Mouse (Mus musculus) adrenal gland, postnatal 25 days (tissue): ENCODE data around the gene Crebl2. TPM values are rescaled to one million over a fixed set of nuclear protein-coding genes. Genes with fewer than 3 reads are reported as not detected.

Experiments used
- DNase-seq: peaks from one replicate; pipeline ENCODE4 v3.0.0; 2021; ENCODE audit warnings: mixed read lengths
- total RNA-seq: library from RNA; stranded (reverse); gene quantifications from 2 replicates; pipeline ENCODE4 v1.2.3, GENCODE M21; 2021

Crebl2 gene
- total RNA-seq, 1 experiment from 2014 or later: 33.9 TPM

DNA sequence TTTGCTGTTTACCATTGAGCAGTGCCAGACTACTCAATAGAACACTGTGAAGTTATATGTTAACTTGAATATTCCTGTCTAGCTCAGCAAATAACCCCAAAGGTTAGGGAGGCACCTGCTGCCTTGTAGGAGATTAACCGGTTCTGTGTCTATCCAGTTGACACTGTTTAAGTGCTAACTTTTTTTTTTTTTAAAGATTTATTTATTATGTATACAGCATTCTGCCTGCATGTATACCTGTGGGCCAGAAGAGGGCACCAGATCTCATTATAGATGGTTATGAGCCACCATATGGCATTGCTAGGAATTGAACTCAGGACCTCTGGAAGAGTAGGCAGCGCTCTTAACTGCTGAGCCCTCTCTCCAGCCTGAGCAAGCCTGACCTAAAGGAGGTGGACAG lies 43.1 kb downstream of the Crebl2 start:
- no peak for DNase-seq

DNA sequence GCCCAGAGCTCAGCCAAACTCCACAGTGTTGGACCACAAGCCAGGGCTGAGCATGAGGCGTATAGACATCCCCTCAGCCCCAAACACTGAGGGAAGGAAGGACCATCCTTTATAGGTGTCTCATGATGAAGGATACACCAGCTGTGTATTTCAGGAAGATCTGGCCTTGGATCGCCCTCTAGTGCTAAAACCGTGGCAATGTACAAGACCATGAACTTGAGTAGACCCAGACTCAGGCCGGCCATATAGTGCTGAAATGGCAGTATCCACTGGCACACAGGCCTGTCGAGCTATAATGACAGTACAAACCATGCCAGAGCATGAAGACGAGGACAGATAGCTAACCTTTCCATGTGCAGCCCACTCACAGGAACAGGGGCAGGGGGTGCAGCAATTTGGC lies 46.8 kb downstream of the Crebl2 start:
- DNase-seq: no peak

DNA sequence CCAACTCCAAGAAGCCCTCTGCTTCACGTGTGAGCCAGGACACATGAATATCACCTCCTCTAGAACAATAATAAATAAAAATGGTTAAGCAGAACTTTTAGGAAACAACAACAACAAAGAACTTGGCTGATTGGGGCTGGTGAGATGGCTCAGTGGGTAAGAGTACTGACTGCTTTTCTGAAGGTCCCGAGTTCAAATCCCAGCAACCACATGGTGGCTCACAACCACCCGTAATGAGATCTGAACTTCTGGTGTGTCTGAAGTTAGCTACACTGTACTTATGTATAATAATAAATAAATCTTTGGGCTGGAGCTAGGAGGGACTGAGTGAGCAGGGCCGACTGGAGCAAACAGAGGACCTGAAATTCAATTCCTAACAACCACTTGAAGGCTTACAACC lies 47.3 kb downstream of the Crebl2 start:
- DNase-seq: no peak

DNA sequence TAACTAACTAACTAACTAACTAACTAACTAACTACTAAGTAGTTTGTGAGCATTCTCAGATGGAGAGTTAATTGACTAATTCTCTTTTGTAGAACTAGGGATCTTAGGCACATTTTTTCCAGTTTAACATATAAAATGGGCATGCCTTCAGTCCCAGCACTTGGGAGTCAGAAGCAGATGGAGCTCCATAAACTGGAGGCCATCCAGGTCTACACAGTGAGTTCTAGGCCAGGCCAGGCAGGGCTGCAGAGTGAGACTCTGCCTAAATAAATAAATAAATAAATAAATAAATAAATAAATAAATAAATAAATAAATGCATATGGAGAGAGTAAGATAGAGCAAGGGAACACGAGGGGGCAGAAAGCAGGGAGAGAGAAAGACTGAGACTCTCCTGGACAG lies 47.9 kb downstream of the Crebl2 start:
- no peak for DNase-seq

DNA sequence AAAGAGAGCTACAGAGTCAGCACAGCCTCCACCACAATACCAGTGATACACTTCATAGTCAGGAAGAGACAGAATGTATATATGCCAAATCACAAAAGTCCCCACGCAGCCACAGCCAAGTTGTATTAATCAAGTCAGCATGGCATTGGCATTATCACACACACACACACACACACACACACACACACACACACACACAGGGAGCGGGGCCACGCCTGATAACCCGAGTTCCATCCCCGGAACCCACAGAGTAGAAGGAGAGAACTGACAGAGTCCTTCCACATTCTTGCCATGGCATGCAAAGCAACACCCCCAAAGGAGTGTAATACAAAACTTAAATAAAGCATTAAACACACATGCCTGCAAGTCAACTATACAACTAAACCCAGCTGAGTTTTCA lies 49.6 kb downstream of the Crebl2 start:
- no peak for DNase-seq

DNA sequence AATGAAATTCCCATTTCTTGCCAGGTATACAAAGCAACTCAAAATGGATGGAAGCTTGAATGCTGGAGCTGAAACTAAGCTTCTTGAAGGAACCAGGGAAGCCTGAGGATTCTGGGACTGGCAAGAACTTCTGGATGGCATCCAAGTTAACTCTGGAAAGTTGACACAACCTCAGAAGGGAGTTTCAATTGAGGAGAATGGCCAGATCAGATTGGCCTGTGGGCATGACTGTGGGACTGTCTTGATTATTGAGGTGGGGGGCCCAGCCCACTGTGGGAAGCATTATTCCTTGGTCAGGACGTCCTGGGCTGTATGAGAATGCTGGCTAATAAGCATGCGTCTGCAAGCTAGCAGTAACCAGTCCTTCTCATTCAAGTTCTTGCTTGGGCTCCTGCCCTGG lies 50.1 kb downstream of the Crebl2 start:
- no peak for DNase-seq

DNA sequence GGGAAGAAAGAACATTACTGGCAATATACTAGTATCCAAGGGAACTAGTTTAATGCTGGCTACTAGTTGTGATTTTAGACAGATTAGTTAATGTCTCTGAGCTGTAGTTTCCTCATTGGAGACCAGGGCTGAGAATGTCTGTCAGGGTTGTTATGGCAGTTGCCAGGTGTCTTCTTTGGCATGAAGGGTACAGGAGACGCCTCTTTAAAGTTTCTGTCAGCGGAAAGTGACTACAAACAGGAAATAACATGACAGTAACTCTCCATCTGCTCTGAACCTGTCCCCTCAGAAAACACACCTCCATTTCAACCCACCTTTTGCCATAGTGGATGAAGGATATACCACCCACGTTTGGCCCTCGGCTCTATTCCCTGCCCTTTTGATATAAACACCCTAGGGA lies 53.7 kb downstream of the Crebl2 start:
- DNase-seq: no peak

DNA sequence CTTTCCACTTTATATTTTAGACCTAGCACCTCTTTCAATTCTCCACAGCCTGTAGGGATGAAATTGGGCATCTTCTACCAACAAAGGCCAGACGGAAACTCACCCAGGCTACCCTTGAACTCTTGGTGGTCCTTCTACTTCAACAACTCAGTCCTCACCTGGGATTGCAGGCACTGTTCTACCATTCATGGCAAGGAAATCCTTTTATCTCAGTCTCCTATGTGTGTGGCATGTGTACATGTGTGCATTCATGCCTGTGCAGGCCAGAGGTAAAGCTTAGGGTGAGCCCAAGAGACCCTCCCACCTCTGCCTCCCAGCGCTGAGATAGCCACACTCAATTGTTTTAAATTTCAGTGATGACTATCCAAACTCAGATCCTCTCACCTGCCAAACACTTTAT lies 55.6 kb downstream of the Crebl2 start:
- DNase-seq: no peak

DNA sequence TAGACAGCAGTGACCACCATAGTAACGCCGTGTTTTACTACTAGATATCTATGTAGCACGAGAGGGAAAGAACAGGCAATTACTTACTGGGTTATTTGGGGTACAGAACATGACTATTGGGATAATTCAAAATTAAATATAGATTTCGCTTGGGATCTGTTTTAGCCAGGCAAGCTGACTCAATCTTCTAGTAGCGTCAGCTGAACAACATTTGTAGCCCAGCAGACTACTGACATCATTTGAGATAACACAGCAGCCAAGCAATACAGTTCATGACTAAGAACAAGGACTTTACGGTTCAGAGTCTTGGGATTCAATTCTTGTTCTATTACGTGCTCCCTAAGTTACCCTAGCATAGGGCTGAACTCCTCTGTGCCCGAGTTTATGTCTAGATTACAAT lies 56.5 kb downstream of the Crebl2 start:
- DNase-seq: no peak

DNA sequence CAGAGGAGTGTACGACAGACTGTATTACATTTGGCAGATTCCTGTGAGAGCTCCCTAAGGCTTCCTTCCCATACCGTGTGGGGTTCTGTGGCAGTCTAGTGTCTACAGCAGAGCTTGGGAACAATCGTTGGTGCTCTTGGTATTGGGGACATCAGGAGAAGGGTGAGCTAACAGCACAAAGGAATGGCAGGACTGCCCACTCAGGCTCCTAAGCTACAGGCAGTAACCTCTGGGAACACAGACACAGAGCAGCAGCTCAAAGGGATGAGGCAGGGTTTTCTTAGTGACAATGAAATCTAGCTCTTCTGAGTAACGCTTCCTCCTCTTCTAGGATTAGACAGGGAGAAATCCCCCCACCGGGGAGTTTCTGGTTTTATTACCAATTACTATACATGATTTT lies 57.1 kb downstream of the Crebl2 start:
- DNase-seq: no peak

DNA sequence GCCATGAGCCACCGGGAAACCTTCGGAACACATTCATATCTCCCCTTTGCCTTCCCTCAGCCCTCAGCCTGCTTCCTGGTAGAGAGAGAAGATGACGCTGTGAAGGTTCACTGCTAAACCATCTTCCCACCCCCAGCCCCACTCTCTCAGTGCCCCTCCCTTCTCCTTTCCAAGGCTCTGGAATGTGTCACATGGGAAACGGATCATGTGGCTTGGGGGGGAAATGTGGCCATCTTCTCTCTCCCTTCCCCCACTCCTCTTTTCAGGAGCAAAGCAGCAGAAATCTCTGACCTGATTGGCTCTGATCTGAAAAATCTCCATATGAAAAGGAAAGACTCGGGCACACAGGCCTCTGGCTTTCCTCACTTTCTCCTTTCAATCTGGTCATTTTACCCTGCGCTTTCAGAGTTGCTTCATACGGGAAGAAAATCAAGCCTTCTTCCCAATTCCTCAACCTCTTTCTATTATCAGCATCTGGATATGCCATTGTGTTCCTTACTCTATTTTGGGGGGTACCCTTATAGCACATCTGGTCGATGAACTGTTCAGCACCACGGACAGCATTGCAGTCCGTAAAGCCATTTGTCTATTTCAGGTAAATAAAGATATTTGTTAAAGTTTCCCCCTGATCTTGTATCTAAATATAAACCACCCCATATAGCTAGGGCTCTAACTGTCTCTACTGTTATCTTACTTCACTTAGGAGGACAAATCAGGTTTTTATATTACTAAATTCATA lies 57.9 kb downstream of the Crebl2 start:
- peak; percentile 5 for DNase-seq

DNA sequence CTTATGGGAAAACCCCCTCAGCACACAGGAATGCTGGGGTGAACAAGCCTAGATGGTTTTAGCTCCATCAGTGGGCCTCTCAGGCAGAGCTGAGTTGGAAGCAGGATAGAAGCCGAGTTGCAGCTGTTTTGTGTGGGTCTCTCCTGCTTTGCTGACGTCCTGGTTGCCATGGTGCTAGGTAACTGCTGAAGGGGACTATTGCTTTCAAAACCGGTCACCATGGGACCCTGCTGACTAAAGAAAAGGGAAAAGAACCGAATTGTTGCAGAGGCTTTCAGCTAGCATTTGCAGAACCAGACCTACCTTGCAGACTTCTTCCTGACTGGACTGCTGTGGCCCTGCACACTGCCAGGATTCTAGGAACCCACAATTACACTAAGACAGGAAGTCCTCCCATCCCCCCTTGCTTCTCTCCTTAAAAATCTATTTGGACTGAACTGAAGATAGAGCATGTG lies 58.6 kb downstream of the Crebl2 start:
- DNase-seq: no peak

DNA sequence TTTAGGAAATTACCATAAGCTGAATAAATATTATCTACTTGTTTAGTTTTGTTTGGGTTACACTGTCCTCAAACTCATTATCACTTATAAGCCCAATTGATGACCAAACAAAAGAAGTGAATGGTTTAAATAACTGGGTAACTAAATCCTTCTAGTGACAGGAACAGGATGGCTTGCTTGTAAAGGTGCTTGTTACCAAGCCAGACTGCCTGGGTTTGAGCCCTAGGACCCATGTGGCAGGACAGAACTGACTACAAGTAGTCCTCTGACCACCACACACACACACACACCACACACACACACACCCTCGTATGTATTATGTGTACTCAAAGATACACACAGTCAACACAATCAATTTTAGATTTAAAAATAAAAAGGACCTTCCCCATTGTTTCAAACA lies 59.8 kb downstream of the Crebl2 start:
- no peak for DNase-seq

DNA sequence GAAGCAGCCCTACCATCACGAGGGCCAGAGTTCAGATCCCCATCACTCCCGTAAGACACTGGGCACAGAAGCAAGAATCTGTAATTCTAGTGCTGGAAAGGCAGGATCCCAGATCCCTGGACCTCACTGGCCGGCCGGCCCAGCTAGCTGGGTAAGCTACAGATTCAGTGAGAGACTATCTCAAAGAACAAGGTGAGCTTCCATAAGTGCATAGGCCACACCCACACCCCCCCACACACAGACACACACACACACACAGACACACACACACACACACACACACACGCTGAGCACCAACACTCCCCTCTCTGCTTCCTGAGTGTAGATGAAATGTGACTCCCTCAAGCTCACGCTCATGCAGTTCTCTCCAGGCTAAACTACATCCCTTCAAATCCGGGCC lies 60.5 kb downstream of the Crebl2 start:
- no peak for DNase-seq

DNA sequence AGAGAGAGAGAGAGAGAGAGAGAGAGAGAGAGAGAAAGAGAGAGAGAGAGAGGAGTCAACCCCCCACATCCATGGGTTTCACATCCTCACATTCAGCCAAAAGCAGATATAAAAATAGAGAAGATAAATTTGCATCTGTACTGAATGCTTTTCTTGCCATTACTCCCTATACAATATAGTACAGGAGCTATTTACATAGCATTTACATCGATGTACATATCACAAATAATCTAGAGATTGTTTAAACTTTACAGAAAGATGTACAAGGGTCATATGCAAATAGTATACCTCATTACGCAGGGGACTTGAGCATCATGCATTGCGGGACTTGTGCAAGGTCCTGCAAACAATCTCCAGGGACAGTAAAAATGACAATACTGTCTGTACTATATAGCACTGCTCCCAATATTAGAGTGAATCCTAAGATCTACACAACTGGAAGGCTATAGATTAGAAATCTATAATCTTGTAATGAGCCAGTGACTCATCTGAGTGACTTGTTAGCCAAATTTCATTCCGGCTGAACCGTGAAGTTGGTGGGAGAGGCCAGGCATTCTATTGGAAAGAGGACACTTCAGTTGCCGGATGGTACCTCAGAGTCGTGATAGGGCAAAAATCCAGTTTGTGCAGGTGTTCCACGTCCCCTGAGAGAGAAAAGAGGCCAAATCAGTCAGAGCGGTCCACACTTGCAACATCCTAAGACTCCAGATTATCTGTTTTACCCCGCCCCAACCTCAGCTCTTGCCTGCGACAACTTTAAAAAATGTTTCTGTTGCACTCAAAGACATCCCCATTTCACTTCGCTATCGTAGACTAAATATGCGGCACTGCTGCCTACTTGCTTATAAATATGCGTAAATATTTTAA lies 66.8 kb downstream of the Crebl2 start:
- DNase-seq: no peak

DNA sequence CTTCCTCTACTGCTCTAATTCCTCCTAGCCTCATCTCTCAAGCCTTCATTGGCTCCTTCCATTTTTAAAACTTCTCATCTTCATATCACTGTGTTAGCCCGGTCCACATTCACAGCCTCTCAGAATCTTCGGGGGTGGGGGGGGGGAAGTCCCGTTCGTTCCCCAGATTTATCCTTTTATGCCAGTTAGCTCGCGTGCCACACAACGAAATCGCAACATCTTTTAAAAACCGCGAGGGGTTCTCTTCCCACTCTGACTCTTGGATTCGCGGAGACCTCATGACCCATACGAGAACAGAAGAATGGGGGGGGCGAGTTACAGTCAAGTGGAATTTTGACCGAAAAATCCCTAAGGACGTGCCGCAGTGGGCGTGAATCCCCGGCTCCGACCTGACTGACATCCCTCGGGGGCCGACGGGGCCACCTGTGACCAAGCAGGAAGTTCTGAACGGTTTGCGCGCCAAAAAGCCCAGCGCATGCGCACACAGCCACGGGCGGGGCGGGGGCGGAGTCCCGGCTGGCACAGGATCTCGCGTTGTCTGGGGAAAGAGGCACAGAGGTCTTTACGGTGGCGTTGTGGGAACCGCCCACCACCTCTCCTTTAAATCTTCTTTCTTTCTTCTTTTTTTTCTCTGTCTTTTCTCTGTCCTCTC lies 67.6 kb downstream of the Crebl2 start:
- DNase-seq: peak; percentile 95

DNA sequence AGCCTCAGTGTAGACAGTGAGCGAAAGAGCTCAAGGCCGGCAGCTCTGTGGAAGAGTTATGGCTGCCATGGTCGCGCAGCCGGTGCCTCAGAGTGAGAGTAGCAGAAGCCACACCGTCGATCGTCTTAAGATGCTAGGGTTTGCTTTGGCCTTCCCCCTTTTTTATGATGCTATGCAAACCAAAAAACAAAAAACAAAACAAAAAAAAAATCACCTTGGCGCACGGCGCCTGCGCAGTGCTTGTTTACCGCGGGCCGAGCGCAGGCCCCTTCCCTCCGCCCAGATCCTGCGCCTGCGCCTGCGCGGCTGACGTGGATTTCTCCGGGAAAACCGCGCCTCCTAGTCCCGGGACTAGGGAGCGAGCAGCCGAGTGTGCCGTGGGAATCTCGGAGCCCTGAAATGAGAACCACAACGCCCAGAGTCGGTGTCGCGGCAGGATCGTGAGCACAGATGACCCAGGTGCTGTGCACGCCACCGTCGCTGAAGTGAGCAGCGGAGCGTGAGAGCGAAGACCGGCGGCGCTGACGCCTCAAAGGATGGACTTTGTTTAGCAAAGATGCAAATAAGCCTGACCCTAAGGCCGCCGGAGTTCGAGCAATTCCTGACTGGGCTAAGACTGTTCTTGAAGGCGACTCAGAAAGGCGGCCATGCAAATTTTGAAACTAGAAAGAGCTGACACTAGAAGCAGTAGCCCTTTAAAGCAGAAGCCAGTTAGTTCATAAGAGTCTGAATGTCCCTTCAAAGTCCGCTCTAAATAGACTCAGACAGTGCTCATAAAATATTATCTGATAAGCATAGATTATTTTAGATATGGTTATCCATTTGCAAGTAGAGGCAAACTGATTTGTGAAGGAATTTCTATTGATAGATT lies 68.4 kb downstream of the Crebl2 start, which contains the start of gene Gpr19:
Gene Gpr19 (minus strand): TSS at position 484 of the 871 bp plus-strand sequence.
- peak; percentile 92 for DNase-seq

DNA sequence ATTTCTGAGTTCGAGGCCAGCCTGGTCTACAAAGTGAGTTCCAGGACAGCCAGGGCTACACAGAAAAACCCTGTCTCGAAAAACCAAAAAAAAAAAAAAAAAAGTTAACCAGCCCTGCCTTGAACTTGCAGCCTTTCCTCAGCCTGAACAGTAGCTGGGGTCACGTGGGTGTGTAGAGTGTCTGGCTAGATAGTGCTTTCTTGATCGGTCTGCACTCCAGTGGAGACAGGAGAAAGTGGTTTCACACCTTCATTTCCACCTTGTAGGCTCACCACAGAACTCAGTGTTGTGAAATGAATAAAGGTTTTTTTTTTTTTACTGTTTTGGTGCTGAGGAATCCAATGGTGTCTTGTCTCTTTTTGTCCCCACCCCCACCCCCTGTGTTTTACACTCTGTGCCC lies 73.4 kb downstream of the Crebl2 start:
- no peak for DNase-seq

DNA sequence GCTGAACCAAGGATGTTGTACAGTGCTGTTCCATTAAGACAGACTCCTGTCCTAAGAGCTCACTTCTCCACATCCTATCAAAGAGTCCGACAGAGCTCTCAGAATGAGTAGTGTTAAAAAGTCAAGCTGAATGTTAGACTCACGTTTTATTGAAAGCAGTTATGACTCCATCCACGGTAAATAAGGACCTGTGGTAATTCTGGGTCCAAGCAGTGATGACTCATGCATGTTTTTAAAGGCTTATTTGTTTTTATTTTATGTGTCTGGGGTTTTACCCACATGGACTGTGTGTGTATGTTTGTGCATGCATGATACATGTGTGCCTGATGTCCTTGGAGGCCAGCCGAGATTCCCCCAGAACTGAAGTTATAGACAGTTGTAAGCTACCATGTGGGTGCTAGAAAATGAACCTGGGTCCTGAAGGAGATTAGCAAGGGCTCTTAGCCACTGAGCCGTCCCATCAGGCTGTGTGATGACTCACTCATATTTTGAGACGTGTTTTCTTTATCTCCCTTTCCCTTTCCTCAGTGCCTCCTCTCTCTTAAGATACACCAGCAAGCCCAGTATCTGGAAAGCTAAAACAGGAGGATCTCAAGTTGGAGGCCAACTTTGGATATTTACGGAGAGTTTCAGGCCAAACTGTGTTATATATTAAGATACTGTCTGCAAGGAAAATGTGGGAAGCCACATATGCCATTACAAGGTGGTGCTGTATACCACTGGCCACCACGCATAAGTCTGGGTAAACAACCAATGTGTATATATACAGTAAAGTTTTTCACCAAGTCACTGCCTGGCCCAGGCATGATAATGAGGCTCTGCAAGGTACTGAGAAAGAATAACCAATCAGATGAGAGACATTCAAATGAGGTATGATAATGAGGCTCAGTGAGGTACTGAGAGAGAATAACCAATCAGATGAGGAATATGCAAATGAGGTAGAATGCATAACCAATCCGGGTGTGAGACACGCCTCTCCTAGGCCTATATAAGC lies 74.2 kb downstream of the Crebl2 start:
- no peak for DNase-seq

DNA sequence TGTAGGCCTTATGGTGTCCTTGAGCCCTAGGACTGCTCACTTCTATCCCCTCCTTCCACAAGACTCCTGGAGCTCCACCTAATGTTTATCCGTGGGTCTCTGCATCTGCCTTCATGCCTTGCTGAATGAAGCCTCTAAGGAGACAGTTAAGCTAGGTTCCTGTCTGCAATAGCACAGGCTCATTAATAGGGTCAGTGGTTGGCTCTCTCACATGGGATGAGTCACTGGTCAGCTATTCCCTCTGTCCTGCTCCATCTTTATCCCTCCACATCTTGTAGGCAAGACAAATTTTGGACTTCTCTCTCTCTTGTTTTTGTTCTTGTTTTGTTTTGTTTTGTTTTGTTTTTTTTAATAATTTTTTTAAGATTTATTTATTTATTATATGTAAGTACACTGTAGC lies 75.9 kb downstream of the Crebl2 start:
- DNase-seq: no peak
